Mouse (Mus musculus): ENCODE data around the gene Pkn3. TPM values are rescaled to one million over a fixed set of nuclear protein-coding genes. Genes with fewer than 3 reads are reported as not detected.
A peak's percentile ranks its signal among the peaks of the same experiment; 100 is the strongest.

The Pkn3 gene
- polyA plus RNA-seq, 1 experiment from 2014 or later: 8.2 TPM

DNA sequence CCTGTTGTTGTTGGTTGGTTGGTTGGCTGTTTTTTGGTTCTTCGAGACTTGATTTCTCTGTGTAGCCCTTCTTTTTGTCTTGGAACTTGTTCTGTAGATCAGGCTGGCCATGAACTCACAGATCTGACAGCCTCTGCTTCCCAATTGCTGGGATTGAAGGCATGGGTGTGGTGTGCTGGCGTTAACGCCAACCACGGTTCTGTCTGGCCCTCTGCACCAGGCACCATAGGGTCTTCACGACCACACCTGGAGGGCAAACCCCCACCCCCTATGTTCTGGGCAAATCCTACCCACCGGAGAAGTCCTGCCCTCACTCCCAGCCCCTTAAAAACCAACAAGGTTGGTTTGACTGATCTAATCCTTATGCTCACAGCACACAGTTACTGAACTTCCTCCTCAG, 525 bp upstream of the Pkn3 start:
- in situ Hi-C loops (cut with MboI; ENCODE audit: low pct_unique_long_range_greater_than_20kb): no loop called here
- CTCF ChIA-PET: interaction anchor here (0.8 to 1.2 kb wide), 3 partner anchors 10 to 17 kb away, joined by 3 to 5 read pairs (median 3); no protein-coding TSS in a partner anchor

DNA sequence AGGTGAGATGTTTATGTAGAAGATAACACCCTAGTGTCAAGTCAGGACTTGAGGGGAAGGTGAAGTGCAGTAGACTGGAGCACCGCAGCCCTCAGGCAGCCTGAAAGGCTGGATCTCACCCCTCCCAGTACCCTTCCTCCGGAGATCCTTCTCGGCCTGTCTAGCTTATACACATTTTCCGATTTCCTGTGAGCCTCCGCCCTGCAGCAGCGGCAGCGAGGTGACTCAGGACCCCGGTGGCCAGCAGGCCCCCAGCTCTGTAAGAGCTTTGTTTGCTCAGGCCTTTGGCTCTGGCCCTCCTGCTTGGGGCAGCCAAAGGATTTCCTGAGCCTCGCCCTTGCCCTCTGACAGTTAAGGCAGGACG, 847 bp downstream of the Pkn3 start:
- no peak for DNase-seq (ENCODE audit: low read depth, low spot score)
- no peaks in the 10 kb centered on the region for H3K27me3 ChIP-seq
- CTCF ChIA-PET: interaction anchor here (1.0 kb wide), 1 partner anchor 14 kb away, joined by 3 read pairs; no protein-coding TSS in a partner anchor
- in situ Hi-C loops (cut with MboI; ENCODE audit: low pct_unique_long_range_greater_than_20kb): no loop called here
- TF ChIP-seq CTCF (IDR thresholded peaks at IDR 0.05): no peak
- no peak for ATAC-seq
- POLR2A ChIA-PET: no interaction called here

More for the DNA sequence above, 525 bp upstream of the Pkn3 start:
- no peak for TF ChIP-seq CTCF (IDR thresholded peaks at IDR 0.05)
- ATAC-seq (no peak), DNase-seq (ENCODE audit: low read depth, low spot score) (no peak)
- POLR2A ChIA-PET: interaction anchor here (0.9 kb wide), 1 partner anchor 9 kb away, joined by 4 read pairs; no protein-coding TSS in a partner anchor
- H3K27me3 ChIP-seq: no peaks in the 10 kb centered on the region

GRCm38 (mm10) chr2:30078760-30079159, 1.3 kb downstream of the Pkn3 start:
- CTCF ChIA-PET: interaction anchor here (1.0 kb wide), 1 partner anchor 14 kb away, joined by 3 read pairs; no protein-coding TSS in a partner anchor
- ATAC-seq: no peak

DNA sequence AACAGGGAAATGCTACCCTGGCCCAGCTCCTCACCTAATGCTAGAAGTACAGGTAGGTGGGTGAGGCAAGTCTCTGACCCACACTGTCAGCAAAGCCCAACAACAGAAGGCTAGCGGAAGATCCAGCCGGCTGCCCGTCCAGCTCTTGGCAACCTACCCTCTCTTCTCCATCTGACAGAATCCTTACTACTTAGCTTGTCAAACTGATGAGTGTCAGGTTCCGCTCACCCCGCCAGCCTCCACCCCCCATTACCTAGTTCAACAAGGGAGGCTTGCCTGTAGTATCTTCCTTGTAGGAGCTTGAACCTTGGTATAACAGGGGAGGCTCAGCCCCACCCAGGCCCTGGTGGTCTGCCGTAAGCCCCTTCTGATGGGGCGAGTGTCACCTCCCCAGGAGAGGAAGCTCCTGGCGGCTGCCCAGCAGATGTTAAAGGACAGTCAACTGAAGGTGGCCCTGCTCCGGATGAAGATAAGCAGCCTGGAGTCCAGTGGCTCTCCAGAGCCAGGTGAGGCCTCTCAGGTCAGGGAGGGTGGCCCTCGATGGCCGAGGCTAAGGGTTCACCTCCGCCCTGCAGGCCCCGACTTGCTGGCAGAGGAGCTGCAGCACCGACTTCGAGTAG, 2.8 kb downstream of the Pkn3 start:
- DNase-seq (ENCODE audit: low read depth, low spot score) (no peak), ATAC-seq (no peak)
- TF ChIP-seq CTCF (IDR thresholded peaks at IDR 0.05): no peak
- in situ Hi-C loops (cut with MboI; ENCODE audit: low pct_unique_long_range_greater_than_20kb): no loop called here
- ChIA-PET CTCF (interaction anchor here (1.3 kb wide), 1 partner anchor 9 kb away, joined by 3 read pairs; no protein-coding TSS in a partner anchor), POLR2A (interaction anchor here (0.9 kb wide), 1 partner anchor 12 kb away, joined by 3 read pairs; no protein-coding TSS in a partner anchor)
- no peaks in the 10 kb centered on the region for H3K27me3 ChIP-seq

More at GRCm38 (mm10) chr2:30078760-30079159, 1.3 kb downstream of the Pkn3 start:
- in situ Hi-C loops (cut with MboI; ENCODE audit: low pct_unique_long_range_greater_than_20kb): no loop called here
- no peak for DNase-seq (ENCODE audit: low read depth, low spot score)
- H3K27me3 ChIP-seq: no peaks in the 10 kb centered on the region
- TF ChIP-seq CTCF (IDR thresholded peaks at IDR 0.05): no peak
- POLR2A ChIA-PET: no interaction called here

- ChIA-PET POLR2A (no interaction called here), CTCF (no interaction called here)
- DNase-seq (ENCODE audit: low read depth, low spot score): no peak
- no peak for TF ChIP-seq CTCF (IDR thresholded peaks at IDR 0.05)
- no peaks in the 10 kb centered on the region for H3K27me3 ChIP-seq
- in situ Hi-C loops (cut with MboI; ENCODE audit: low pct_unique_long_range_greater_than_20kb): no loop called here
- ATAC-seq: no peak
Measured at GRCm38 (mm10) chr2:30084113-30084512, 6.6 kb downstream of the Pkn3 start.

- no peak for DNase-seq (ENCODE audit: low read depth, low spot score)
- POLR2A ChIA-PET: no interaction called here
- ATAC-seq: no peak
- no peak for TF ChIP-seq CTCF (IDR thresholded peaks at IDR 0.05)
- in situ Hi-C loops (cut with MboI; ENCODE audit: low pct_unique_long_range_greater_than_20kb): no loop called here
- H3K27me3 ChIP-seq: no peaks in the 10 kb centered on the region
- CTCF ChIA-PET: no interaction called here
Measured at GRCm38 (mm10) chr2:30084632-30085031, 7.1 kb downstream of the Pkn3 start.

DNA sequence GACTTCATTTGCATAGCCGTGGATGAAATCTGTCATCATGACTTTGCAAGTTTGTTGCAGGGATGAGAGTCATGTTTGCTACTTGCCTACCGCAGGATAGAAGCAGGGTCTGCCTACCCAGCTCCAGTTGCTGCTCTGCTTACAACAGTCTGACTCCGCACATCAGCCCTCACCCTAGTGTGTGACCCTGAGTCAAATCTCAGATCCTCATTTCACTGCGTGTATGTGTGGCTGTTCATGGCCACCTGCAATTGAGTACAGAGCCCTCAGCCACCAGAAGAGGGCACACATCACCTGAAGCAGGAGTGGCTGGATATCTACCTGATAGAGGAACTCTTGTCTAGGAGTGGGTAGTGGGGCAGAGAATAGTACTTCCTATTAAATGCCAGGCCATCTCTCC, 9.8 kb downstream of the Pkn3 start:
- CTCF ChIA-PET: interaction anchor here (1.5 kb wide), 1 partner anchor 10 kb away, joined by 5 read pairs; no protein-coding TSS in a partner anchor
- DNase-seq (ENCODE audit: low read depth, low spot score) (no peak), ATAC-seq (no peak)
- in situ Hi-C loops (cut with MboI; ENCODE audit: low pct_unique_long_range_greater_than_20kb): no loop called here
- H3K27me3 ChIP-seq: no peaks in the 10 kb centered on the region
- no peak for TF ChIP-seq CTCF (IDR thresholded peaks at IDR 0.05)
- POLR2A ChIA-PET: no interaction called here

GRCm38 (mm10) chr2:30091521-30091920, 14.0 kb downstream of the Pkn3 start:
- DNase-seq (ENCODE audit: low read depth, low spot score) (no peak), ATAC-seq (no peak)
- CTCF ChIA-PET: no interaction called here
- no peaks in the 10 kb centered on the region for H3K27me3 ChIP-seq
- no peak for TF ChIP-seq CTCF (IDR thresholded peaks at IDR 0.05)
- in situ Hi-C loops (cut with MboI; ENCODE audit: low pct_unique_long_range_greater_than_20kb): no loop called here
- POLR2A ChIA-PET: no interaction called here

- CTCF ChIA-PET: interaction anchor here (0.8 kb wide), 1 partner anchor 14 kb away, joined by 3 read pairs; no protein-coding TSS in a partner anchor
- in situ Hi-C loops (cut with MboI; ENCODE audit: low pct_unique_long_range_greater_than_20kb): no loop called here
- POLR2A ChIA-PET: interaction anchor here (0.9 kb wide), 1 partner anchor 11 kb away, joined by 3 read pairs; no protein-coding TSS in a partner anchor
- no peak for ATAC-seq
- no peak for TF ChIP-seq CTCF (IDR thresholded peaks at IDR 0.05)
- no peaks in the 10 kb centered on the region for H3K27me3 ChIP-seq
- DNase-seq (ENCODE audit: low read depth, low spot score): no peak
Measured at GRCm38 (mm10) chr2:30092280-30092918, 14.9 kb downstream of the Pkn3 start.

GRCm38 (mm10) chr2:30093471-30094207, 16.2 kb downstream of the Pkn3 start, which contains the start of gene Zdhhc12:
Zdhhc12 (minus strand) TSS chr2:30093648.
- in situ Hi-C loops (cut with MboI; ENCODE audit: low pct_unique_long_range_greater_than_20kb): no loop called here
- H3K27me3 ChIP-seq: no peaks in the 10 kb centered on the region
- ChIA-PET POLR2A (interaction anchor here (1.5 kb wide), 1 partner anchor 51 kb away, joined by 4 read pairs; no protein-coding TSS in a partner anchor), CTCF (interaction anchor here (1.2 kb wide), 1 partner anchor 16 kb away, joined by 3 read pairs; the partner anchor contains the start of gene Pkn3)
- DNase-seq (ENCODE audit: low read depth, low spot score) (peak; percentile 89), ATAC-seq (peak; percentile 90)
- TF ChIP-seq CTCF (IDR thresholded peaks at IDR 0.05): no peak

Data from Patski (cell line).